Mouse (Mus musculus) frontal cortex, adult (tissue): Measurements from ENCODE around the gene Ahdc1.

Source experiments
- ATAC-seq: cut with Nextera tagmentation; 2 replicates; pipeline ENCODE4 v1.9.2; 2017; ENCODE audit warnings: mild to moderate bottlenecking, moderate library complexity, mixed read lengths; ENCODE audit not compliant: low TSS enrichment

The Ahdc1 gene

DNA sequence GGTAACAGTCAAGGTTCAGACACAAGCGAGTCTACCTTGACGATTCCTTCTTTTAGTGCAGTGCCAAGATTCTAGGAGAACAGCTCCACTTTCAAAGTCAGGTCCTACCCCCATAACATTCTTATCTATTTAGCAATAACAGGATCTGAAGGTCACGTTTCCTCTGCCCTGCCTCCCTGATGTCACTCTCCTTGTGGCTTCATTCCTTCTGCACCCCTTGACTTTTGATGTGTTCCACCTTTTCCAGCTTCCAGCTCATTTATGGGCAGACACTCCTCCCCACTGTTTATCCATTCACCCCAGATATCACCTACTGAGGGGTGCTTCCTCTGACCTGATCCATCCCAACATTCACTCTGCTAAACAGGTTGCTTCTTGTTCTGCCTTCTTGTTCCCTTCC lies 116.0 kb downstream of the Ahdc1 start:
- no peak for ATAC-seq
